Mouse (Mus musculus) left cerebral cortex, adult 9 months (tissue): ENCODE measurements around the gene Zc3h6.
A peak's percentile ranks its signal among the peaks of the same experiment; 100 is the strongest.
"Not testable (repeated sequence)": the region's sequence is repeated elsewhere in the genome, so short reads cannot be mapped to it uniquely, and the experiment has no call there.

Source experiments
- DNase-seq, 2 experiments: peaks; one replicate each; pipeline ENCODE4 v3.0.0; 2022; ENCODE audit warnings: low spot score in 2 of 2

Zc3h6 gene

GRCm38 (mm10) chr2:128966641-128967580, at the start of gene Zc3h6:
Zc3h6 (plus strand) TSS chr2:128967402.
- DNase-seq, result peak; percentile 95 to 99

- no peak for DNase-seq
Observed at GRCm38 (mm10) chr2:128924799-128925198, 42.4 kb upstream of the Zc3h6 start.

- no peak for DNase-seq
Observed at GRCm38 (mm10) chr2:128928446-128928845, 38.8 kb upstream of the Zc3h6 start.

- DNase-seq, result no peak
Observed at GRCm38 (mm10) chr2:128930704-128931103, 36.5 kb upstream of the Zc3h6 start.

GRCm38 (mm10) chr2:128936256-128936655, 30.9 kb upstream of the Zc3h6 start:
- no peak for DNase-seq

- DNase-seq, result peak; percentile 88 to 96
Observed at GRCm38 (mm10) chr2:128943538-128944528, 23.4 kb upstream of the Zc3h6 start, which contains the start of gene Zc3h8. Zc3h8 (minus strand) TSS chr2:128944077.

- no peak for DNase-seq
Observed at GRCm38 (mm10) chr2:128947962-128948588, 19.1 kb upstream of the Zc3h6 start.

GRCm38 (mm10) chr2:128954186-128954585, 13.0 kb upstream of the Zc3h6 start:
- DNase-seq, result no peak

- DNase-seq, result no peak
Observed at GRCm38 (mm10) chr2:128965505-128966105, 1.6 kb upstream of the Zc3h6 start.

GRCm38 (mm10) chr2:128966236-128966635, 966 bp upstream of the Zc3h6 start:
- DNase-seq, result no peak

GRCm38 (mm10) chr2:128967661-128968441, 649 bp downstream of the Zc3h6 start, which contains the start of gene Gm10762:
Gm10762 (minus strand) TSS chr2:128967725.
- peak in 1 of 2 experiments; percentile 67 for DNase-seq

GRCm38 (mm10) chr2:128968475-128969083, 1.4 kb downstream of the Zc3h6 start:
- DNase-seq, result no peak

- DNase-seq, result no peak
Observed at GRCm38 (mm10) chr2:128972301-128972700, 5.1 kb downstream of the Zc3h6 start.

- DNase-seq, result no peak
Observed at GRCm38 (mm10) chr2:128975572-128975971, 8.4 kb downstream of the Zc3h6 start.

- DNase-seq, result peak in 1 of 2 experiments; percentile 15
Observed at GRCm38 (mm10) chr2:128984746-128985145, 17.5 kb downstream of the Zc3h6 start.

- DNase-seq, result no peak
Observed at GRCm38 (mm10) chr2:129004872-129005271, 37.7 kb downstream of the Zc3h6 start.

- no peak for DNase-seq
Observed at GRCm38 (mm10) chr2:129006194-129006749, 39.1 kb downstream of the Zc3h6 start.

- DNase-seq, result not testable (repeated sequence)
Observed at GRCm38 (mm10) chr2:129008867-129009266, 41.7 kb downstream of the Zc3h6 start.

- DNase-seq, result no peak
Observed at GRCm38 (mm10) chr2:129020106-129020505, 52.9 kb downstream of the Zc3h6 start.
